Mouse (Mus musculus): ENCODE measurements around the gene Suco. TPM values are rescaled to one million over a fixed set of nuclear protein-coding genes. Genes with fewer than 3 reads are reported as not detected.

The Suco gene
- polyA plus RNA-seq, 1 experiment = 1.6 TPM

DNA sequence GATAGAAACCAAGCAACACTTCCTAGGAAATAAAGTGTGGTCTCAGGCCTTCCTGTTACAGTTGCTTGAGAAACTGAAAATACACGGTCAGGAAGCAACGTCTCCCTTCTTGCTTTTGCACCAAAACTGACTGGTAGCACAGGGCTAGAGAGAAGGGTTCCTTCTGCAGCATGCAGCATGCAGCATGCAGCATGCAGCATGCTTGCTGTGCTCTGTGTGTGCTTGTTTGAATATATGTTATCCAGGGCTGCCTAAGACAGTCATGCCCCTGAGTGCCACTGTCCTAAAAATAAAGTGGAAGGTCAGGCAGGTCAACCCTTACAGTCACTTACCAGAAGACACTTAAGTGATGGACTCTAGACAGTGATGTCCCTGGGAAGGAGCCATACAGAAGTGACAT, 17.6 kb upstream of the Suco start:
- 68% methylated on average over 2 of the region's 2 CpGs for WGBS
- Histone ChIP-seq H3K4me3 (ENCODE audit: low read depth, low read length) (no peak overlapping the region), H3K27me3 (ENCODE audit: control insufficient read depth, insufficient read depth, low read length) (no peaks in the 10 kb centered on the region), H3K27ac (ENCODE audit: insufficient read depth, low read depth, low read length) (no peak overlapping the region), H3K4me1 (ENCODE audit: control insufficient read depth, insufficient read depth, insufficient read length, low read length) (no peaks in the 10 kb centered on the region), H3K36me3 (ENCODE audit: control insufficient read depth, insufficient read depth, low read length) (no peaks in the 10 kb centered on the region)
- TF ChIP-seq CTCF (IDR thresholded peaks at IDR 0.05; ENCODE audit: extremely low read depth, insufficient read length, insufficient replicate concordance, low read depth, low read length) = no peak
- no peak for TF ChIP-seq POLR2A (IDR thresholded peaks at IDR 0.05; ENCODE audit: low read depth, low read length)

DNA sequence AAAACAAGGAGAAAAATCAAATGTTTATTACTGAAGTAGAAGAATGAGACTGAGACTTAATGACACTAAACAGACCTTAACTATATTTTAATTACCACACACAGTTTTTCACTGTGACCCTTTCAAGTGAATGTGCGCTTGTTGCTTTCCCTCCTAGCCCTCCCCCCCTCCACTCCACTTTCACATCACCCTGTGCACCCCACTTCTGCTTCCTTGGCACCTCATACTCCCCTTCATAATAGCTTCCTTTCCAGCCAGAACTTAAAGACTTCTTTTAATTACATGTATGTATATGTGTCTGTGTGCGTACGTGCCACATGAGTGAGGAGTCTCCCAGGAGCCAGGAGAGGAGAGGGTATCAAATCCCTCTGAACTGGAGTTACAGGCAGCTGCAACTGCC, 12.3 kb upstream of the Suco start:
- no peaks in the 10 kb centered on the region for H3K36me3 ChIP-seq (ENCODE audit: control insufficient read depth, insufficient read depth, low read length)
- TF ChIP-seq CTCF (IDR thresholded peaks at IDR 0.05; ENCODE audit: extremely low read depth, insufficient read length, insufficient replicate concordance, low read depth, low read length) (no peak), POLR2A (IDR thresholded peaks at IDR 0.05; ENCODE audit: low read depth, low read length) (no peak)
- WGBS = 95% methylated on average over 3 of the region's 3 CpGs

DNA sequence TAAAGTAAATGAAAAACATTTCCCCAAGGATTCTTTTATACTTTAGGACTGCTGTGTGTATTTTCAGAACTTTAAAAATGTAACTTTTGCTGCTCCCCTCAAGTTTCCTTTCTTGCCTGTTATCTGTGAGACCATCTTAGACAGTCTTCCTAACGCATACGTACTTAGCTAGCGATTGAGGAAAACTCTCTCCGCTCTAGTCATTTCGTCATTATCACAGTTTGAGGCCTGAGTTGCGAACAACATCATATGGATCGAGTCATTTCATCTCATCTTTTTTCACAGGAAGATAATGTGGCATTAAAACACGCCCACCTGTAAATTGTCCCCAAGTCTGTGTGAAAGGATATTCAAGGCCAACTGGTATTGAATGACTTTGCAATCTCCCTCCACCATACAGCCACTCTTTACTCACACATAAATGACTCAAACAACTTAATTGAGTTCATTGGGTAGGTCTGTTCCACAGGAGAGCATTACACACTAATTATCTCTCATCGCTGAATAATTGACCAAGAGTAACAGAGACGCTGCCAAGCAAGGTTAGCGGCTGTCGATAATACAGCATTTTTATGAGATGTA, 11.3 kb upstream of the Suco start:
- no peak overlapping the region for H3K4me3 ChIP-seq (ENCODE audit: low read depth, low read length)
- no peaks in the 10 kb centered on the region for H3K4me1 ChIP-seq (ENCODE audit: control insufficient read depth, insufficient read depth, insufficient read length, low read length)
- H3K27me3 ChIP-seq (ENCODE audit: control insufficient read depth, insufficient read depth, low read length) = no peaks in the 10 kb centered on the region
- TF ChIP-seq CTCF (IDR thresholded peaks at IDR 0.05; ENCODE audit: extremely low read depth, insufficient read length, insufficient replicate concordance, low read depth, low read length) = no peak
- no peak for TF ChIP-seq POLR2A (IDR thresholded peaks at IDR 0.05; ENCODE audit: low read depth, low read length)
- no peaks in the 10 kb centered on the region for H3K36me3 ChIP-seq (ENCODE audit: control insufficient read depth, insufficient read depth, low read length)
- WGBS = 77% methylated on average over 12 of the region's 12 CpGs
- no peak overlapping the region for H3K27ac ChIP-seq (ENCODE audit: insufficient read depth, low read depth, low read length)

More for the DNA sequence above, 12.3 kb upstream of the Suco start:
- H3K27me3 ChIP-seq (ENCODE audit: control insufficient read depth, insufficient read depth, low read length) = no peaks in the 10 kb centered on the region
- H3K4me3 ChIP-seq (ENCODE audit: low read depth, low read length) = no peak overlapping the region
- H3K27ac ChIP-seq (ENCODE audit: insufficient read depth, low read depth, low read length) = no peak overlapping the region
- H3K4me1 ChIP-seq (ENCODE audit: control insufficient read depth, insufficient read depth, insufficient read length, low read length) = no peaks in the 10 kb centered on the region

DNA sequence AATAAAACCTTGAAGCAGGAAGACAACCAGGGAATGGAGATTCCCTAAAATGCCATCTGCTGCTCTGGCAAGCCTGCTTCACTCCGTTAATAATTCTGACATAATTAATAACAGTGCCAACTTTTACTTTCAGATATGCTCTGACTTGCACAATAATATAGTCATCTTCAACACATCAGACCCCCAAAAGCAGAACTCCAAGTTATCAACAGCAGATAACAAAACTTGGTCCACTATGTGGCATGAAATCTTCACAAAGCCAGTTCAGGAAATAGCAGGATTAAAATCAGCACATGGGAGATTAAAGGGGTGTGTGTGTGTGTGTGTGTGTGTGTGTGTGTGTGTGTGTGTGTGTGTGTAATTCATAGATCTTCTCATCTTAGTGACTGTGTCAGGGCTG, 9.3 kb upstream of the Suco start:
- no peaks in the 10 kb centered on the region for H3K27me3 ChIP-seq (ENCODE audit: control insufficient read depth, insufficient read depth, low read length)
- WGBS = 64% methylated on average over 1 of the region's 1 CpGs
- no peak overlapping the region for H3K4me3 ChIP-seq (ENCODE audit: low read depth, low read length)
- TF ChIP-seq POLR2A (IDR thresholded peaks at IDR 0.05; ENCODE audit: low read depth, low read length) = no peak
- no peak for TF ChIP-seq CTCF (IDR thresholded peaks at IDR 0.05; ENCODE audit: extremely low read depth, insufficient read length, insufficient replicate concordance, low read depth, low read length)
- no peaks in the 10 kb centered on the region for H3K36me3 ChIP-seq (ENCODE audit: control insufficient read depth, insufficient read depth, low read length)
- H3K27ac ChIP-seq (ENCODE audit: insufficient read depth, low read depth, low read length) = no peak overlapping the region
- no peaks in the 10 kb centered on the region for H3K4me1 ChIP-seq (ENCODE audit: control insufficient read depth, insufficient read depth, insufficient read length, low read length)

GRCm38 (mm10) chr1:161877580-161878142, 1.2 kb upstream of the Suco start:
- H3K36me3 ChIP-seq (ENCODE audit: control insufficient read depth, insufficient read depth, low read length) = no peaks in the 10 kb centered on the region
- peak overlapping the region; percentile 45; the same call in 1 of the 2 replicates for H3K4me3 ChIP-seq (ENCODE audit: low read depth, low read length)
- TF ChIP-seq CTCF (IDR thresholded peaks at IDR 0.05; ENCODE audit: extremely low read depth, insufficient read length, insufficient replicate concordance, low read depth, low read length) (no peak), POLR2A (IDR thresholded peaks at IDR 0.05; ENCODE audit: low read depth, low read length) (no peak)
- H3K4me1 ChIP-seq (ENCODE audit: control insufficient read depth, insufficient read depth, insufficient read length, low read length) = no peaks in the 10 kb centered on the region; the same call in 1 of the 2 replicates
- H3K27me3 ChIP-seq (ENCODE audit: control insufficient read depth, insufficient read depth, low read length) = no peaks in the 10 kb centered on the region
- H3K27ac ChIP-seq (ENCODE audit: insufficient read depth, low read depth, low read length) = no peak overlapping the region
- WGBS = 31% methylated on average over 5 of the region's 5 CpGs

DNA sequence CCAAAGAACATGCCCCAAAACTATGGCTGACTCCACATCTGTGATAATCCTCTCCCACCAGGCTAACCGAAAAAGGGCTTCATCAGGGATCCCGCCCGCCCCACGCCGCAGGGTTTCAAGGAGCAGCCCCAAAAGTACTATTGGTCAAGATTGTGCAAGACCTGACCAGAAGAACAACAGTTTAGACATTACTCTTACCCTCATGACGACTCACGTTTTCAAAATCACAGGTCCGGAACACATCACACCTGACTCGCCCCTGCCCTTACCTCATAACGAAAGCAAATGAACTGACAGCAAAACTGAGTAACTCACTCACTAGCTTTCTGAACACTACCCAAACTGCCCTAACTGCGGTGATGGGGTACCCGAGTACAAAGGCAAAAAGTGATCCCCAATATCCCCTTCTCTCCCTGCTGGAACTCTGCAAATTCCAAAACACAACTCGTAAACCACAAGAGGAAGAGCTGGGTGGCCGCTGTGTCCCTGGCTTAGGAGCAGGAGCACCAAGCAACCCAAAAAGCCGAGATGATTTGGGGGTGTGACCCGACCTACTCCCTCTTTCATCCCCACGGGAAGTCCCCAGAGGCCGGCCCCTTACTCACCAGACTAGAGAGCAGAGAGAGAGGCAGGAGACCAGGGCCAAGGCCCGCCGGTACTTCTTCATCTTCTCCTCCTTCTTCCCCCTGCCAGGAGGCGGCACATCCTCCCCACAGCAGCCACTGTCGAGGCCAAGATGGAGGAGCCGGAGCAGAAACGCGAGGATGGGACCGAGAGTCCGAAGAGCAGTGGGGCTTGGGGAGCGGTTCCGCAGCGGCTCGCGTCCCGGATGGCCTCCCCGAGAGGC, 553 bp downstream of the Suco start:
- no peaks in the 10 kb centered on the region; the same call in 1 of the 2 replicates for H3K4me1 ChIP-seq (ENCODE audit: control insufficient read depth, insufficient read depth, insufficient read length, low read length)
- no peak for TF ChIP-seq POLR2A (IDR thresholded peaks at IDR 0.05; ENCODE audit: low read depth, low read length)
- H3K36me3 ChIP-seq (ENCODE audit: control insufficient read depth, insufficient read depth, low read length) = no peaks in the 10 kb centered on the region
- WGBS = under 1% methylated on average over 34 of the region's 34 CpGs
- peak overlapping the region; percentile 85 for H3K4me3 ChIP-seq (ENCODE audit: low read depth, low read length)
- peak overlapping the region; percentile 92 for H3K27ac ChIP-seq (ENCODE audit: insufficient read depth, low read depth, low read length)
- H3K27me3 ChIP-seq (ENCODE audit: control insufficient read depth, insufficient read depth, low read length) = no peaks in the 10 kb centered on the region

DNA sequence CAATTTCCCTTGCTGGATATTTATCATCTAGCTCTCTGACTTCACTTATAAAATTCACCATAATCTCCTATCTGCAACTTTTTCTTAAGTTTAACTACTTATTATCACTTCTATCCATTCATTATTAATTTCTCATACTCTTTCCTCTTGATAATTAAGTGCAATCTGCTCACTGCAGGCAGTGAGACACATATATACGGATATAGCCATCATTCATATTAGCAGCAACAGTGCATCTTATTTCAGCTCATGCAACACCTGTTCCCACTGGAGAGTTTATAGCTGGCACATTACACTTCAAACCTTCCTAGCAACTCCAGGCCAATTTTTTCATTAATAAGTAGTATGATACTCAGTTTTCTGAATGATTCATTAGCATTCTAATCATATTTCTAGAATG, 7.1 kb downstream of the Suco start:
- H3K4me3 ChIP-seq (ENCODE audit: low read depth, low read length) = no peak overlapping the region
- WGBS = 63% methylated on average over 1 of the region's 1 CpGs
- H3K27me3 ChIP-seq (ENCODE audit: control insufficient read depth, insufficient read depth, low read length) = no peaks in the 10 kb centered on the region
- H3K36me3 ChIP-seq (ENCODE audit: control insufficient read depth, insufficient read depth, low read length) = no peaks in the 10 kb centered on the region
- no peaks in the 10 kb centered on the region for H3K4me1 ChIP-seq (ENCODE audit: control insufficient read depth, insufficient read depth, insufficient read length, low read length)
- no peak for TF ChIP-seq CTCF (IDR thresholded peaks at IDR 0.05; ENCODE audit: extremely low read depth, insufficient read length, insufficient replicate concordance, low read depth, low read length)
- TF ChIP-seq POLR2A (IDR thresholded peaks at IDR 0.05; ENCODE audit: low read depth, low read length) = no peak
- H3K27ac ChIP-seq (ENCODE audit: insufficient read depth, low read depth, low read length) = no peak overlapping the region
